Mouse (Mus musculus) left cerebral cortex, adult 18-20 months (tissue): Measurements from ENCODE around the gene Olfr1490. TPM values are rescaled to one million over a fixed set of nuclear protein-coding genes. Genes with fewer than 3 reads are reported as not detected.
"Not testable (repeated sequence)": the region's sequence is repeated elsewhere in the genome, so short reads cannot be mapped to it uniquely, and the experiment has no call there.

Experiments used
- DNase-seq, 2 experiments: peaks; one replicate each; pipeline ENCODE4 v3.0.0; 2021 to 2022; ENCODE audit warnings: low spot score in 2 of 2, mixed read lengths in 1 of 2
- long read RNA-seq, 2 experiments: library from polyadenylated mRNA; stranded (forward); transcript quantifications; one replicate each; pipeline ENCODE4 v2.0.0; 2021
- microRNA-seq, 2 experiments: library from miRNA; unstranded; fragments of <30 nt; microRNA quantifications; one replicate each; pipeline ENCODE4 v1.2.0; 2021
- total RNA-seq, 2 experiments: library from RNA; stranded (reverse); gene quantifications; 2 replicates each; pipeline ENCODE4 v1.2.3; 2021

Gene Olfr1490
- not detected for total RNA-seq
- long read RNA-seq, experiment 1, result 0 reads
- long read RNA-seq, experiment 2, result 0 reads

- no peak for DNase-seq
Observed at GRCm38 (mm10) chr19:13650791-13651190, at the start of gene Olfr1490. Gene Olfr1490, plus strand, starts transcription at chr19:13651091.

- not testable (repeated sequence) for DNase-seq
Observed at GRCm38 (mm10) chr19:13617075-13617474, 33.8 kb upstream of the Olfr1490 start, which contains the start of gene Olfr1487. Gene Olfr1487, plus strand, starts transcription at chr19:13617375.

- no peak for DNase-seq
Observed at GRCm38 (mm10) chr19:13631321-13631720, 19.6 kb upstream of the Olfr1490 start, which contains the start of gene Olfr1489. Gene Olfr1489, plus strand, starts transcription at chr19:13631621.

GRCm38 (mm10) chr19:13696968-13697367, 46.1 kb downstream of the Olfr1490 start, which contains the start of gene Olfr1491:
Gene Olfr1491, plus strand, starts transcription at chr19:13697268.
- DNase-seq, result no peak

Small RNA genes lying within 50 kb of the gene (microRNA-seq; reads per million reads assigned to microRNA genes)
- 0 reads per million in 2 experiments for gene Gm23931

Other genes starting within 250 kb of the Olfr1490 start
- not detected for gene Olfr1469, start 243.2 kb upstream of the Olfr1490 start, total RNA-seq
- not detected for gene Olfr1471, start 207.7 kb upstream of the Olfr1490 start, total RNA-seq
- gene Olfr1472, start 195.0 kb upstream of the Olfr1490 start, total RNA-seq, result not detected
- not detected for gene Olfr1474, start 181.5 kb upstream of the Olfr1490 start, total RNA-seq
- not detected for gene Olfr1475, start 170.9 kb upstream of the Olfr1490 start, total RNA-seq
- gene Olfr1477, start 150.5 kb upstream of the Olfr1490 start, total RNA-seq, result not detected
- gene Olfr1480, start 123.2 kb upstream of the Olfr1490 start, total RNA-seq, result not detected
- gene Olfr1484, start 67.6 kb upstream of the Olfr1490 start, total RNA-seq, result not detected
- not detected for gene Olfr1487, start 33.7 kb upstream of the Olfr1490 start, total RNA-seq
- gene Olfr1489, start 19.5 kb upstream of the Olfr1490 start, total RNA-seq, result not detected
- not detected for gene Olfr1491, start 46.2 kb downstream of the Olfr1490 start, total RNA-seq
- gene Olfr1493-ps1, start 72.2 kb downstream of the Olfr1490 start, total RNA-seq, result not detected
- gene Olfr1494, start 88.6 kb downstream of the Olfr1490 start, total RNA-seq, result not detected
- gene Olfr1495, start 113.5 kb downstream of the Olfr1490 start, total RNA-seq, result not detected
- not detected for gene Olfr1496, start 126.8 kb downstream of the Olfr1490 start, total RNA-seq
- gene Olfr1497, start 147.1 kb downstream of the Olfr1490 start, total RNA-seq, result not detected
- gene Olfr1499, start 168.4 kb downstream of the Olfr1490 start, total RNA-seq, result not detected
- gene Olfr1500, start 179.4 kb downstream of the Olfr1490 start, total RNA-seq, result not detected
- gene Olfr1501, start 199.6 kb downstream of the Olfr1490 start, total RNA-seq, result not detected
- not detected for gene Olfr1502, start 210.7 kb downstream of the Olfr1490 start, total RNA-seq
- not detected for gene Olfr1504, start 246.8 kb downstream of the Olfr1490 start, total RNA-seq